Mouse (Mus musculus) cerebellum, adult 9-10 months (tissue): ENCODE results near the gene Ly6g5c.

Experiments used
- DNase-seq: peaks from one replicate; pipeline ENCODE4 v3.0.0; 2022

Gene Ly6g5c

DNA sequence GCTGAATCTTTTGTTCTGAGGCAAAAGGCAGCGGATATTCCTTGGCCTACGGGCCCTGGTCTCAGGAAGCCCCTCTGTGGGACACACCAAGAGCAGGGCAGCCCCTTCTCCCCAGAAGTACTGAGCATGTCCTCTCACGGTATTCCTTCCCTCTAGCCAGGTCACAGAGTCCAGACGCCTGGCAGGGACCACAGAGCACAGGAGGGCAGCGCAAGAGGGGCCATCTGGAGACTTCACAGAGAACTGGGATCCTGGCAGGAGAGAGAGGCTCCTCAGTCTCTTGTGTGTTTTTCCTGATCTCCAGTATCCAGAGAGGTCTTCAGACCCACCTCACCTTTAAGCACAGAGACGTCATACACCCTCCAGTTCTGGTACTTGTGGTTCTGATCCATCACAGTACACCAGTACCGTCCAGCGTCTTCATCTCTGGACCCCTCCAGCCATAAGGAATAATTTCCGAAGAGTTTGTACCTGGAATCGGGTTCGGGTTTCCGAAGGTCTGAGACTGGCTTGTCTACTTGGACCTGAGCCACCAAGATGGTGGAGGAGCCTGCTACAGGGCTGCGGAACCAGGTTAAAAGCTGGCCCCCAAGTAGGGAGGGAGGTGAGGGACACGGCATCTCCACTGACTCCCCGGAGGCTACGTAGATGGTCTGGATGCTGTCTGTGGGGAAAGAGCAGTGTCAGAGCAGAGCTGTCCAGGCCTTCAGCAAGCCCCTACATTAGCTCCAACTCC, 25.1 kb upstream of the Ly6g5c start:
- peak; percentile 87 for DNase-seq

DNA sequence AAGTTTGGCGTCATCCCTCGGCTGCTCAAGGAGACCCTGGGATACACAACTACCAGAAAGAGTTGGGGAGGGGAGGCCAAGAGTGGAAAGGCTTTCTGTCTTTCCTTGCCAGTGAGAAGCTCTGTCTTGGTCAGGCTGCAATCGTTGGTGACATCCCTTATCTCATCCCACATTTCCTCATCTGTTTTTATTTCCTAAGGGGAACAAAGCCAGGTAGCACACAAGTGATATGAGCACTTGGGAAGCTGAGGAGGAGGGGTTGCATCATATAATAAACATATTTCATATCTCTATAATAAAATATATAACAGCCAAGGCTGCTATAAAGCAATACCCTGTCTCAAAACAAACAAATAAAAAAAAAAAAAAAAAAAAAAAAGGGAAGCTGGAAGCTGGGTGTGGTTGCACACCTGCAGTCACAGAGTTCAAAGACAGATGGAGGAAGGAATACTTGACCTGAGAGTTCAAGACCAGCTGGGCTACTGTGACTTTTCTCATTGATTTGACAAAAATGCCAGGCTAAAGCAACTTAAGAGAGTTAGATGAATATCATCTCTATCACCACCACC, 24.1 kb upstream of the Ly6g5c start:
- DNase-seq = no peak

DNA sequence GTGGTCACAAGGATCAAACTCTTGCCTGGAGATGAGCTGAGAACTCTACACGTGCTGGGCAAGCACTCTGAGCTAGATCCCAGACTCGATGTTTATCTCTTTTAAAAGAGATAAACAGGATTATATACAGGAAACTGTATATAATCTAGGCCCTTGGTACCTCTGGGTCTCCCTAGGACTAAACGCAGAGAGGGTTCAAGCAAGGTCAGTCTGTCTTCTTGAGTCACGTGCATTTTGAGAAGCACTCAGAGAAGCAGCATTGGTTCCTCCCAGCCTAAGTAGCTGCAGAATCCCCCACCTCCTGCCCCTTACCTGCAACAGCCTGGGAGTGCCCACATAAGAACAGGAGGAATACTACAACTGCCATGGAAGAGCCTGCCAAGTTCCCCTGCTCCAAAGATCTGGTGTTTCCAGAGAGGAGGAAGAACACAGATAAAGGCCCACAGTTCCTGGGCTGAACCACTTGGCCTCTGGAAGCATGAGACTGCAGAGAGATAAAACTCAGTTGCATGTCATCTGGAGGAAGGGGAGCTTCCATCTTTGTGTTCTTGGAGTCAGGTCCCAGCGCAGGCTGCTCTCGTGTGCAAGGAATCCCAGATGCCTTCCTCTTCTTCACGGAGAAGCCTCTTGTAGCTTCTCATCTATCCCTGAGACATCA, 22.7 kb upstream of the Ly6g5c start, which contains the start of gene Ly6g6f:
Gene Ly6g6f (minus strand): TSS at position 403 of the 658 bp plus-strand sequence.
- DNase-seq = no peak

DNA sequence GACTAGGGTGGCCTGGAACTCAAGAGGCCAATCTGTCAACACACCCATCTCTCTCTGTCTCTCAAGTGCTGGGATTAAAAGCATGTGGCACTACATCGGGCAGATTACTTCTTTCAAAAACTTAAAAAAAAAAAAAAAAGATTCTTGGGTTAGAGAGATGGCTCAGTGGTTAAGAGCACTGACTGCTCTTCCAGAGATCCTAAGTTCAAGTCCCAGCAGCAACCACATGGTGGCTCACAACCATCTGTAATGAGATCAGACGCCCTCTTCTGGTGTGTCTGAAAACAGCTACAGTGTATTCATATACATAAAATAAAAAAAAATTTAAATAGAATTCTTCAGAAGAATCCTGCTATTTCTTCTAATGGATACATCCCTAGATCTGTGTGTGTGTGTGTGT, 19.9 kb upstream of the Ly6g5c start:
- DNase-seq = no peak

DNA sequence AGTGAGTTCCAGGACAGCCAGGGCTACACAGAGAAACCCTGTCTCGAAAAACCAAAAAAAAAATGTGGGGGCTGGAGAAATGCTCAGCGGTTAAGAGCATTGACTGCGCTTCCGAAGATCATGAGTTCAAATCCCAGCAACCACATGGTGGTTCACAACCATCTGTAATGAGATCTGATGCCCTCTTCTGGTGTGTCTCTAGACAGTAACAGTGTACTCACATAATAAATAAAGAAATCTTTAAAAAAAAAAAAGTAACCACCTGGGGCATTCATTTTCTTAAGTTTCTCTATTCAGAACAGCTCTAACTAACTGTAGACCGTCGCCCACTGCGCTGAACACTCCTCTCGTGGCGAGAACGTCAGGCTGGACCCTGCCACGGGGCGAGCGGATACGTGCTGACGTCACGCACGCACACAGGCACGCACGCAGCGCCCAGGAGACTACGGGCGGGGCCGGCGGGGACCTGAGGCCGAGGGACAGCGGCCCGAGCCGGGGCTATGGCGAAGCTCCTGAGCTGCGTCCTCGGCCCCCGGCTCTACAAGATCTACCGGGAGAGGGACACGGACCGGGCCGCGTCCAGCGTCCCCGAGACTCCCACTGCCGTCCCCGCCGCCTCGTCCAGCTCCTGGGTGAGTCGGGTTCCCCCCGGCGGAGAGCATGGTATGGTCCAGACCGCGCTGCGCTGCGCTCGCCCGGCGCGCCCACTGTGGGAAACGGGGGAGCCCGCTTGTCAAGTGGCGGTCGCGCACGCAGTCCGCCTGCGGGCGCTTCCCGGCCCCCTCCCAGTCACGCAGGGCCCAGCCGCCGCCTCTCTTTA, 19.0 kb upstream of the Ly6g5c start, which contains the start of gene Abhd16a:
Gene Abhd16a (plus strand): TSS at position 439 of the 820 bp plus-strand sequence.
- peak; percentile 95 for DNase-seq

DNA sequence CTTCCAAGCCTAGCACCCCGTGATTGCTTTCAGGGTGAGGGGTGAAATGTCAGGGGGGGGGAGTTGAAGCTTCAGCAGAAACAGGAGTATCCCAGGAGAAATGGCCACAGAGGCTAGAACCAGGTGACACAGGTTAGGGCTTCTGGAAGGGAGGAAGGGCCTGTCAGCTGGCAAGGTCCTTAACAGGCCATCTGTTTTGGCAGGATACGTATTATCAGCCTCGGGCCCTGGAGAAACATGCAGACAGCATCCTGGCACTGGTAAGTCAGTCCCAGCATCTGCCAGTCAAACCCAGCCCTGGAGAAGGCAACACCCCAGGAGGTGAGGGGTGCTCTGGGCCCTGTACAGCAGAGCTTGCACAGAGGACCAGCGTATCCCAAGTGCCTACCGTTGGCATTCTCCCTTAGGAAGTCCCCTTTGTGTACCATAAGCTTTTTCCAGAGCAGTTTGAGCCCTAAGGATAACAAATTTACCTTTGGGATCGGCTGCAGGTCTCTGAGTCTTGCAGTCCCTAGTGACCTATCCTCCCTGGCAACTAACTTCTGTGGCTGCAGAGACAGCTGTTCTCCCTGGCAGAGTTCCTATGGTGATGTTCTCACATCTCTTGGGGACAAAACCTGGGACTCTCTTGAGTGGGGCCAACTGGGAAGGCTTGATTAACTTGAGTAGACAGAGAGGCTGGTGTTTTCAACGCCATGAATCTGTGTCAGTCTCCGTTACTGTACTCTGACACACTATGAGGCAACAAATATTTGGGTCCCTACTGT, 17.7 kb upstream of the Ly6g5c start:
- DNase-seq = peak; percentile 96

DNA sequence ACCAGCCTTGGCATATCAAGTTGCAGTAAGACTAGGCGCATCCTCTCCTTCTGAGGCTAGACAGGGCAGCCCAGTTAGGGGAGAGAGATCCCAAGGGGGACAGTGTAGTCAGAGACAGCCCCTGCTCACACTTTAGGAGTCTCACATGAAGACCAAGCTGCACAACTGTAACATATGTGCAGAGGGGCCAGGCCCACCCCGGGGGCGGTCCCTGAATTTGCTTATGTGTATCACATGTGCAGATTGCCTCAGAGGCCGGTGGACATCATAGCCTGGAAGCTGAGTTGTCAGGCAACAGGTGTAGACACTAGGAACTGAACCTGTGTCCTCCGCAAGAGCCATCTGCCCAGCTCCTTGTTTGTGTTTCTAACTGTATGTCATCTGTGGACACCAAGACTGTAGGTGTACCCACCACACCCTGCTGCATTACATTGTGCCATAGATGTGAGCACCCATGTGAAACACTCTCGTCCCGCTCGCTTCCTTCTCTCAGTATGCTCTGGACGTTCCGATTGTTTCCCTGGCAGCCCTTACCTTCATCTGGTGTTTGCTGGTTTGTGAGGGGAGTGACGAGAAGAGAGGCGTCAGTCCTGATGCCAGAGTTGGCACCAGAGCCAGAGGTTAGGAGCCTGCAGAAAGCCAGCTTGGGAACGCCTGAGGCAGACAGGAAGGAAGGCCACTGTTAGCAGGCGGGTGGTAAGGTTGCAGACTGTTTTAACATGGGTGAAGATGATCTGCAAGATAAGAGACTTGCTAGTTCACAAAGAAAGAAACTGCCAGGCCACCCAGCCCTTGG, 15.5 kb upstream of the Ly6g5c start:
- peak; percentile 61 for DNase-seq

DNA sequence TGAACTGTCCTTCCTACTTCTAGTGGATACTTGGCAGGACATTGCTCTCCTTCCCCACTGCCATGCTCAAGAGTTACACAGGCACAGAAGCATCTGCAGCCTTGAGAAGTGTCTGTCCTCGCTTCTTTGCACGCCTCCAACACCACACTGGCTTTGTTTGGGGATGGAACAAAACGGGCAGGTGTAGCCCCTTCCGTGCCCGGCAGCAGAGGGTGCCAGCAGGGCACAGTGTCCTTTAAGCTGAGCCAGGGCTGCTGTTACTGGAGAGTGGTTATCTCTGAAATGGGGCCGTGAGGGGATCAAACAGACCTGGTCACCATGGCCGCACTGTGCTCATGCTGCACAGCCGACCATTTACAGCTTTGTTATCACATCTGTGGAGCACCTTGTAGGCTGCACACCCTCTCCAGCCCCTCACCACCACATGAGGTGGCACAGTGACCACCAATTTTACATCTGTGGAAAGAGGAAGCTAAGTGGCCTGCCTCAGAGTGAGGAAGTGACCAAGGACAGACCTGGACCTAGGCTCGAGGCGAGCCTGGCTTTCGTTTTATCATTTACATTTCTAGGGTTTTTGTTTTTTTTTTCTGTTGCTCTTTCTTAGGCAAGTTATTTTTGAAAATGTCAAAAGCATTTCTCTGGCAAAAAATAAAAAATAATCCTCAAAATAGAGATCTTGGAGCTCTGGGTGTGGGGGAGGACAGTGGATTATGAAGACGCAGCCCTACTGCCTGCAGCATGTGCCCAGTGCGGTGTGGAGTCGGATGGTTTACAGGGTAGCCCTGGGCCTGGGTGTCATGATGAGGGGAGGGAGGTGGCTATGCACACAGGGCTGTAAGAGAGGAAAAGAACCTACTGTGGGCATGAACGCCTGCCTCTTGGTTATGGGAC, 13.4 kb upstream of the Ly6g5c start:
- DNase-seq = no peak

DNA sequence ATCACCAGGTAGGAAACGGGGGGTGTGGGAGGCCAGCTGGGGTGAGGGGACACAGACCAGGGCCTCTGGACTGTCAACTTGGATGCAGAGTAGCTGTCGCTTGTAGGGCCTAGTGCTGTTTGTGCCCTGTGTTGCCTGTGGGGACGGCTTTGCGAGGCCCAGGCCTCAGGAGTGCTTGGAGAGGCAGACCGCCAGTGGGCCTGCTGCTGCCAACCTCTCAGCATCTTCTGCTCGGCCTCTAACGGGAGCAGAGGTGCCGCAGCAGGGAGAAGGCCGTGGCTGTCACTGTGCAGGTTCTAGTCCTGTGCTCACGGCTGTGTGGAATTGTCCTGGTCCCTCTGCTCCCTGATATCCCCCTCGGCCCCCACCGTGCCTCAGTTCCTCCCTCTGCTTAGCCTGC, 11.5 kb upstream of the Ly6g5c start:
- no peak for DNase-seq

DNA sequence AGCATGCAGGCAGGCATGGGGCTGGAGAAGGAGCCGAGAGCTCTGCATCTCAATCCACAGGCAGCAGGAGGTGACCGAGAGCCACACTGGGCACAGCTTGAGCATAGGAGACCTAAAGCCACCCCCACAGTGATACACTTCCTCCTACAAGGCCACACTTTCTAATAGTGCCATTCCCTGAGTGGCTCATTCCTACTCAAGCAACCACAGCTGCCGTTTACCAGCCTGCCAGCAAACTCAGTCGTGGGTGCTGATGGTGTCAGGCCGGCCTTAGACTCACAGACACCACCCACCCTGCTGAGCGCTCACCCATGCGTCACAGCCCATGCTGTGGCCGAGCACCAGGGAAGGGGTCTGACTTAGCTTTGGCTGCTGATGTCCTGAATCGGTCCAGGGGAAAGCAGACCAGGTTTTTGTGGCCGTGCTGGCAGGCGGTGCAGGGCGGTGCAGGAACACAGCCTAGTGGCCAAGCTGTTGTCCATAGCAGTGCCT, 10.9 kb upstream of the Ly6g5c start:
- DNase-seq = peak; percentile 78

DNA sequence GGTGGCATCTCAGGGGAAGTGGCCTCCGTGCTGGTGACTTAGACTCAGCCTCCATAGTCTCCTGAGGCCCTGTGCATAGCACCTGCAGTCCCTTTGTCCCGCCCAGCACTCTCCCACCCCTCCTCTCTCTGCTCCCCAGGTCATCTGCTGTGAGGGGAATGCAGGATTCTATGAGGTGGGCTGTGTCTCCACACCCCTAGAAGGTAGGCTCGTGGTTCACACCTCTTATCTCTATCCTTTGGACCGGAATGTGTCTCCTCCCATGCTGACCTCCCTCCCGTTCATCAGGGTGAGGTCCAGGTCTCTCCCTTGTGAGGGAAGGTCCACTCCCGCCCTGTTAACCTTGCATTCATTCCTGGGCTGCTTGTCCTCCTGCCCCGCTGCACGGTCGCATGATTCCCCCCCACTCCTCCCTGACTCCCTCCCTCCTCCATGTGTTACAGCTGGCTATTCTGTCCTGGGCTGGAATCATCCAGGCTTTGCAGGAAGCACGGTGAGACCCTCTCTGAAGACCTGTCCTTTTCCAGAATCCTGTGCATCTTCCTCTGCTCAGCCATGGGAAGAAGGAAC, 7.8 kb upstream of the Ly6g5c start:
- no peak for DNase-seq

DNA sequence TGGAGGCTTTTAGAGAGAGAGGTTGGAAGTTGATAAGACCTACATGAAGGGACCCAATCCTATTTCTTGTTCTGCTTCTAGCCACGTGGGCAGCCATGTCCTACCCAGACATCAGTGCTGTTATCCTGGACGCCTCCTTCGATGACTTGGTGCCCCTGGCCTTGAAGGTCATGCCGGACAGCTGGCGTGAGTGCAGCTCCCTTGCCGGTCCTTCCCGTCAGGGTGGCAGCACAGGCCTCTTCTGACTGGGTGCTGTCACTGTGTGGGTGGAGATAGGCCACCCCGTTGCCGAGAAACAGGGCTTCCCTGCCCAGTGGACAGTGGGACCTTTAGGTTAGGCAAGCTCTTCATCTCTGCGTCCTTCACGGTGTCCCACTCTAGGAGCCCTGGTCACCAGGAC, 6.9 kb upstream of the Ly6g5c start:
- DNase-seq = no peak

DNA sequence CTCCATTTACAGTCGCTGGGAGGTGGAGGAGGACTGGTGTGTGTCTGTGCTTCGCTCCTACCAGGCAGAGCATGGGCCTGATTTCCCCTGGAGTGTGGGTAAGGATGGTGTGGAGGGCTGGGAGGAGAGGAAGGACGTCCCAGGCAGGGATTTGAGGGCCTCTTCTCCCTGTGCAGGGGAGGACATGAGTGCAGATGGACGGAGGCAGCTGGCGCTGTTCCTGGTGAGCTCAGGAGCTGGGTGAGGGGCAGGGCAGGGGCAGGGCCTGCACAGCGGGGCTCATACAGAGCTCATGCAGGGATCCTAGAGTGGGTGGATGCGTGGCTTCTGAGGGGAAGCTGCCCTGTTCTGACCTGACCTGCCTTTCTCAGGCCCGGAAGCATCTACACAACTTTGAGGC, 5.8 kb upstream of the Ly6g5c start:
- no peak for DNase-seq

DNA sequence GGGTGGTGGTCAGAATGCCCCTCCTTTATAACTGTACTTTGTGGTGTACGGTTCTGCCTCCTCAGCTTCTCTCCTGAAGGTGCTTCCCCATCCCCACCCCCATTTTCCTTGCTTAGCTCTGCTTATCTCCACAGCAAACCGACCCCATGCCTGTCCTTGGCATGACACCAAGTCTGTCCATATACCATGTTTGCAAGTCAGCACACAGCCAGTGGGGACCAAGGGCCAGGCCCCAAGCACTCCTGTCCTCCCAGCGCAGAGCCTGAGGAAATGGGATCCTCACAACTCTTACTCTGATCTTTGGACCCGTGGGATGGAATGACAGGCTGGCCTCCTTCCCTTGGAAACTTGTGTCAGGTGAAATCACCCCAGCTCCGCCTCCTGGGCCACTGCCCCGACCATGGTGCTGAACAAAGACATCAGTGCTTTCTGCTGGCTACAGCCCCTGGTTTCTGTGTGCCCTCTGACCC, 4.8 kb upstream of the Ly6g5c start:
- DNase-seq = no peak

DNA sequence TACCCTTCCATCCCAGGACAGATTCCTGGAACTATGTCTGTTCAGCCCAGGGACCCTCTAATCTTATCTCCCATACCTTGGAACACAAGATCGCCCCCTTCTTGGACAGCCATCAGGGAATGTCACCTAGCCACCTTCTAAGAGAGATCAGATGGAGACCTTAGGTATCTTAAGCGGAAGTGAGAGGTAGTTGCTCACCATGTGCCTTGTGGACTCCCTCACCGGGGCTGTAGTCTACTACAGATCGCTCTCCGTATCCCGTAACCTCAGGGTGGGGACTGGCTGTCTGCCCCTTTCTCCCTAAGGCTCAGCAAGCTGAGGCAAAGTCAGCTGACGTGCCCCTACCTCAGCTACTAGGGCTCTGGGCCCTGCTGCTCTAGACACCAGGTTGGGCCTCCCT, 4.0 kb upstream of the Ly6g5c start:
- no peak for DNase-seq

DNA sequence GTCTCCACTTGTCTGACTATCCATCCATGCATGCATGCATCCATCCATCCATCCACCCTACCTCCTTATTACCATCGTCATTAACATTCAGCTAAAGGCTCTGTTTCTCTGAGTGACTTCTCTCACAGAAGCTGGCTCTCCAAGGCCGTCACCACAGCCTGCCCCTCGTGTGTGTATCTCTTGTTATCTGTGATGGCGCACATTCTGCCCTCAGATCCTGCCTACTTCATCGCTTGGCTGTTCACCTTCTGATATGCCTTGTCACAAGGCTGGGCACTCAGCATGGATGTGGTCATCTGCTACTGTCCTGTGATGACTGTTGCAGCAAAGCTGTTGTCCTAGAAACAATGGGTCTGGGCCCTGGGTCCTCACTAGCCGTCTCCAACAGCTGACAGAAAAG, 3.3 kb upstream of the Ly6g5c start:
- no peak for DNase-seq

DNA sequence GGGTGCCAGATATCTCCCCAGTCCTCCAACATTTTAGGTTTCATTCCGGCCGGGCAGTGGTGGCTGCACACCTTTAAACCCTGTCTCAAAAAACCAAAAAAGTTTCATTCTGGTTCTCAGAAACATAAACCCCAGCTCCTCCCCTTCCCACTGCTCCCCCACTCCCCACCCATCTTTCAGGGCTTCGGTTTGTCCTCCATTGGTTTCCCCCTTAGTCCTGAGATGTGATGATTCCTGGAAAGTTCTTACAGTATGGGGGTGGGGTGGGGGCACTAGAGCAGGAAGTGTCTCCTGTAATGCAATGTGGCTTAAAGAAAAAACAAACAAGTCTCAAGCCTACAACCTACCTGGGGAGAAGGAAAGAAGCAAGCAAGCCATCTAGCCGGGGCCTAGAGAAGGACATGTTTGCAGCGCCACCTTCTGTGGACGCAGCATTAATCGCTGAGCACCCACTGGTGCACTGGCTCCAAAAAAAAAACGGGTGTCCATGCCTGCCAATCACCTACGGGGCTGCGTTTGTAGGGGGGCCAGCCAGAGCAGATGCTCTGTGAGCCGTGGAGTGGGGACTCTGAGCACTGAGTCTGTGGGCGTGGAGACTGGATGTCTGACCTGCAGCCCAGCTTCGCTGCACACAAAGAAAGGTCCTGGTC, 2.2 kb upstream of the Ly6g5c start:
- peak; percentile 80 for DNase-seq

DNA sequence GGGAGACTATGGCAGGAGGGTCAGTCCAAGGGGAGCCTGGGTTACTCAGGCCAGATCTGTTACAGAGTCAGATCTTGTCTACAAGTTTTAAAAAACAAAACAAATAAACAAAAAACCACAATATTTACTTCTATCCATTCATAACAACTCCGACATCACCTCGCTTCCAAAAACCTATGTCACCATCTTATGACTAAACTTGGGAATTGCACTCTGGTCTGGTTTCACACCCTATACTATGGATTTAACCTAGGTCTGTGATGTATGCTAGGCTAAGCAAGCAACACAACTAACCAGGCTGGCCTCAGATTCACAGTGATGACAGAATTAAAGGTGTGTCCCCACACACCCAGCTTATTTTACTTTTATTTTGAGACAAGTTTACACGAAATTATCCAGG, 1.6 kb upstream of the Ly6g5c start:
- DNase-seq = no peak

DNA sequence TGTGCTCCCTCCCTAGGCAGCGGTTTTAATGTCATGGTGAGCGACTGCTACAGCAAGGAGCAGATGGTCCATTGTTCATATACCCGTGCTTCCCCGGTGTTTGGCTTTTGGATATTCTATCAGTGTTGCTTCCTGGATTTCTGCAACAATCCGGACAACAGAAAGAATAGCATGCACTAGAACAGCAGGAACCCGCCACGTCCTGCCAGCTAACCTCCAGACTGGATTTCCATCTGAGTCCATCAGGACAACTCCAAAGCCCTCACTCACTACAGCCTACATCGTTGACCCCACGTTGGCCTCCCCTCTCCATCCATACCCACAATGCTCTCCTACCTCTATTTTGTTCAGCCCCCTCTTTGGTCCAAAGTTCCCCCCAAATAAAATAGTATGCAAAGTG, 3.7 kb downstream of the Ly6g5c start:
- DNase-seq = no peak
